Mouse (Mus musculus): ENCODE data around the gene Thap7. TPM values are rescaled to one million over a fixed set of nuclear protein-coding genes. Genes with fewer than 3 reads are reported as not detected.
"Not testable (repeated sequence)": the region's sequence is repeated elsewhere in the genome, so short reads cannot be mapped to it uniquely, and the experiment has no call there.

Thap7 gene
- total and polyA plus RNA-seq, 3 experiments: 65.4 to 65.5 TPM; not detected in 1

DNA sequence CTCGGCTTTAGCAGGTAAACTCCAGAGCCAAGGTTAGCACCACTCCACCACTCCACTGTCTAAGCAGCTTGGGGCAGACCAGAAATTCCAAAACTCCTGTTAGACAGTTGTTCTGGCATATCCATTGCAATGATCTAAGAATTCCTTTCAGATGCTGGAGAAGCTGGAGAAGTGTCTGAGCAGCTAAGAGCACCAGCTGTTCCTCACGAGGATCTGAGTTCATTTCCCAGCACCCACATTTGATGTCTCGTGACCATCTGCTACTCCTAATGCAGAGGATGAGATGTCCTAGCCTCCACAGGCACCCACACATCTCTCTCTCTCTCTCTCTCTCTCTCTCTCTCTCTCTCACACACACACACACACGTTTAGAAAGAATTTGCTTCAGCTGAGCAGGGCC lies 26.0 kb upstream of the Thap7 start:
- Histone ChIP-seq H3K9ac (ENCODE audit: control insufficient read depth, low read depth, low read length, poor library complexity, severe bottlenecking) (no peak overlapping the region), H3K27ac (ENCODE audit: control insufficient read depth, low read depth, low read length) (no peak overlapping the region), H3K9me3 (replicated peaks; ENCODE audit: insufficient read depth, low read length) (no peaks in the 10 kb centered on the region), H3K36me3 (ENCODE audit: control insufficient read depth in 1 of 2, insufficient read depth in 2 of 2, low read length in 2 of 2) (peaks cover 0 to 10% of the 10 kb centered on the region in 2 experiments; a peak in 2 of 4 replicates), H3K4me1 (ENCODE audit: control insufficient read depth in 1 of 2, insufficient read depth in 2 of 2, low read length in 2 of 2) (peaks cover 6 to 30% of the 10 kb centered on the region in 2 experiments), H3K27me3 (ENCODE audit: control insufficient read depth in 1 of 2, insufficient read depth in 2 of 2, low read length in 2 of 2) (no peaks in the 10 kb centered on the region), H3K79me2 (ENCODE audit: control insufficient read depth, insufficient read depth, low read length, poor library complexity) (no peaks in the 10 kb centered on the region), H3K4me3 (ENCODE audit: control insufficient read depth in 1 of 2, insufficient read depth in 1 of 2, low read depth in 2 of 2, low read length in 2 of 2) (no peak overlapping the region)
- TF ChIP-seq GATA1 (IDR thresholded peaks at IDR 0.05; ENCODE audit: low read depth, low read length): no peak
- no peak for TF ChIP-seq CHD2 (IDR thresholded peaks at IDR 0.05; ENCODE audit: low read length)
- TF ChIP-seq JUND (IDR thresholded peaks at IDR 0.05; ENCODE audit: low read depth, low read length): no peak
- no peak for TF ChIP-seq NRF1 (IDR thresholded peaks at IDR 0.05; ENCODE audit: insufficient read depth, low read depth, low read length, poor library complexity, severe bottlenecking)
- no peak for TF ChIP-seq ZC3H11A (IDR thresholded peaks at IDR 0.05; ENCODE audit: low read depth, low read length)
- no peak for TF ChIP-seq EP300 (IDR thresholded peaks at IDR 0.05; ENCODE audit: low read depth in 1 of 2, low read length in 2 of 2)
- no peak for DNase-seq (ENCODE audit: low read depth, low spot score)

GRCm38 (mm10) chr16:17556180-17556579 lies 25.2 kb upstream of the Thap7 start:
- Histone ChIP-seq H3K27me3 (ENCODE audit: control insufficient read depth in 1 of 2, insufficient read depth in 2 of 2, low read length in 2 of 2) (no peaks in the 10 kb centered on the region), H3K4me3 (ENCODE audit: control insufficient read depth in 1 of 2, insufficient read depth in 1 of 2, low read depth in 2 of 2, low read length in 2 of 2) (no peak overlapping the region), H3K36me3 (ENCODE audit: control insufficient read depth in 1 of 2, insufficient read depth in 2 of 2, low read length in 2 of 2) (peaks cover 0 to 10% of the 10 kb centered on the region in 2 experiments; a peak in 2 of 4 replicates), H3K9me3 (replicated peaks; ENCODE audit: insufficient read depth, low read length) (no peaks in the 10 kb centered on the region), H3K79me2 (ENCODE audit: control insufficient read depth, insufficient read depth, low read length, poor library complexity) (no peaks in the 10 kb centered on the region), H3K27ac (ENCODE audit: control insufficient read depth, low read depth, low read length) (no peak overlapping the region), H3K4me1 (ENCODE audit: control insufficient read depth in 1 of 2, insufficient read depth in 2 of 2, low read length in 2 of 2) (peaks cover 6 to 30% of the 10 kb centered on the region in 2 experiments), H3K9ac (ENCODE audit: control insufficient read depth, low read depth, low read length, poor library complexity, severe bottlenecking) (no peak overlapping the region)
- TF ChIP-seq SIN3A (IDR thresholded peaks at IDR 0.05; ENCODE audit: low read length) (no peak), POLR2AphosphoS2 (IDR thresholded peaks at IDR 0.05; ENCODE audit: low read length) (no peak), ETS1 (IDR thresholded peaks at IDR 0.05; ENCODE audit: low read depth, low read length) (no peak), USF2 (IDR thresholded peaks at IDR 0.05; ENCODE audit: borderline replicate concordance in 1 of 2, insufficient read depth in 1 of 2, low read depth in 1 of 2, low read length in 2 of 2) (peak in 1 of 2 experiments; percentile 53; a peak in 1 of 4 replicates), USF1 (IDR thresholded peaks at IDR 0.05; ENCODE audit: low read depth, low read length) (peak; percentile 85), BHLHE40 (IDR thresholded peaks at IDR 0.05; ENCODE audit: borderline replicate concordance, low read depth, low read length) (0 out of 2 replicates have a peak, but pooled peaks have one; percentile 9)
- DNase-seq (ENCODE audit: low read depth, low spot score): peak; percentile 15

- H3K79me2 ChIP-seq (ENCODE audit: control insufficient read depth, insufficient read depth, low read length, poor library complexity); H3K27me3 ChIP-seq (ENCODE audit: control insufficient read depth in 1 of 2, insufficient read depth in 2 of 2, low read length in 2 of 2); H3K9me3 ChIP-seq (replicated peaks; ENCODE audit: insufficient read depth, low read length): not testable (repeated sequence)
- Histone ChIP-seq H3K9ac (ENCODE audit: control insufficient read depth, low read depth, low read length, poor library complexity, severe bottlenecking) (peak overlapping the region; percentile 63), H3K4me1 (ENCODE audit: control insufficient read depth in 1 of 2, insufficient read depth in 2 of 2, low read length in 2 of 2) (peaks cover 6 to 30% of the 10 kb centered on the region in 2 experiments), H3K27ac (ENCODE audit: control insufficient read depth, low read depth, low read length) (peak overlapping the region; percentile 86), H3K4me3 (ENCODE audit: control insufficient read depth in 1 of 2, insufficient read depth in 1 of 2, low read depth in 2 of 2, low read length in 2 of 2) (peak overlapping the region; percentile 58 to 71), H3K36me3 (ENCODE audit: control insufficient read depth in 1 of 2, insufficient read depth in 2 of 2, low read length in 2 of 2) (peaks cover 0 to 10% of the 10 kb centered on the region in 2 experiments; a peak in 2 of 4 replicates)
- TF ChIP-seq ZMIZ1 (IDR thresholded peaks at IDR 0.05; ENCODE audit: low read depth, low read length) (peak; percentile 85), TBP (IDR thresholded peaks at IDR 0.05; ENCODE audit: low read depth, low read length) (peak; percentile 98), HCFC1 (IDR thresholded peaks at IDR 0.05; ENCODE audit: low read depth, low read length) (peak; percentile 43; the same call in 1 of the 2 replicates), SIN3A (IDR thresholded peaks at IDR 0.05; ENCODE audit: low read length) (peak; percentile 55), POLR2AphosphoS2 (IDR thresholded peaks at IDR 0.05; ENCODE audit: low read length) (peak; percentile 85), POLR2A (IDR thresholded peaks at IDR 0.05; ENCODE audit: control insufficient read depth in 1 of 2, insufficient read depth in 1 of 2, low read depth in 1 of 2, low read length in 2 of 2, poor library complexity in 1 of 2) (peak in 1 of 2 experiments; percentile 78; a peak in 2 of 4 replicates), GATA1 (IDR thresholded peaks at IDR 0.05; ENCODE audit: low read depth, low read length) (peak; percentile 94), MYC (IDR thresholded peaks at IDR 0.05; ENCODE audit: low read depth, low read length) (peak; percentile 51; the same call in 1 of the 2 replicates), NELFE (IDR thresholded peaks at IDR 0.05; ENCODE audit: low read depth, low read length) (peak; percentile 79), TCF12 (IDR thresholded peaks at IDR 0.05; ENCODE audit: low read depth, low read length) (peak; percentile 14; the same call in 1 of the 2 replicates)
- peak; percentile 89 for DNase-seq (ENCODE audit: low read depth, low spot score)
Observed at GRCm38 (mm10) chr16:17554702-17555101, 23.8 kb upstream of the Thap7 start.
